Mouse (Mus musculus): ENCODE results near the gene Plekha7.

GRCm38 (mm10) chr7:116323331-116323964, 15.3 kb upstream of the Plekha7 start:
- TF ChIP-seq GATA1 (IDR thresholded peaks at IDR 0.05; ENCODE audit: borderline replicate concordance, low read length) (no peak), FLI1 (IDR thresholded peaks at IDR 0.05; ENCODE audit: low read length) (no peak)
